Mouse (Mus musculus) kidney, adult 2 months (tissue): Measurements from ENCODE around the gene Fbxl13.

ENCODE experiments used
- CTCF ChIP-seq: fragments of 200-500 bp; conservative IDR thresholded peaks from 2 replicates; pipeline ENCODE4 v1.5.1; 2011; ENCODE audit warnings: low read depth, mild to moderate bottlenecking, control low read depth, low read length, moderate library complexity, mixed read lengths; ENCODE audit not compliant: insufficient read depth, insufficient read length
- POLR2A ChIP-seq: fragments of 200-500 bp; IDR thresholded peaks from one replicate; pipeline ENCODE4 v1.6.1; 2011; ENCODE audit warnings: low read depth, low read length, control low read depth

DNA sequence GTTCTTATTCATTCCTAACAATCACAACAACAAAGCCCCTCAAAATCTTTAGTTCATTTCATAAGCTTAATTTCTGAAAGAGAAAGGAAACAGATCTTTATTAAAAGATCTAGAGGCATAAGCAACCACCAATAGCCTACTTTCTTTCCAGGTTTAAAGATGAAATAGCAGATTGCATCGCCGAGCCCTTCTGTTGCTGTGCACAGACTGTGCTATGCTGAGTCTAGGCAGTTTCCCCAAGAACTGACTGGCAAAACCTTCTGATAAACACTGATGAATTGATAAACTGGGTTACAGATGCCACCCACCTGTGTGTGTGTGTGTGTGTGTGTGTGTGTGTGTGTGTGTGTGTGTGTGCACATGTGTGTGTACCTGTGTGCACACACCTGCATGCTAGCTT lies 144.5 kb downstream of the Fbxl13 start:
- TF ChIP-seq CTCF = no peak
- no peak for TF ChIP-seq POLR2A
